Mouse (Mus musculus) embryo, embryonic 11 days (tissue): Measurements from ENCODE around the gene Lars2.

ENCODE experiments used
- DNase-seq: peaks from one replicate; pipeline ENCODE4 v3.0.0-alpha.2; 2015

The Lars2 gene

DNA sequence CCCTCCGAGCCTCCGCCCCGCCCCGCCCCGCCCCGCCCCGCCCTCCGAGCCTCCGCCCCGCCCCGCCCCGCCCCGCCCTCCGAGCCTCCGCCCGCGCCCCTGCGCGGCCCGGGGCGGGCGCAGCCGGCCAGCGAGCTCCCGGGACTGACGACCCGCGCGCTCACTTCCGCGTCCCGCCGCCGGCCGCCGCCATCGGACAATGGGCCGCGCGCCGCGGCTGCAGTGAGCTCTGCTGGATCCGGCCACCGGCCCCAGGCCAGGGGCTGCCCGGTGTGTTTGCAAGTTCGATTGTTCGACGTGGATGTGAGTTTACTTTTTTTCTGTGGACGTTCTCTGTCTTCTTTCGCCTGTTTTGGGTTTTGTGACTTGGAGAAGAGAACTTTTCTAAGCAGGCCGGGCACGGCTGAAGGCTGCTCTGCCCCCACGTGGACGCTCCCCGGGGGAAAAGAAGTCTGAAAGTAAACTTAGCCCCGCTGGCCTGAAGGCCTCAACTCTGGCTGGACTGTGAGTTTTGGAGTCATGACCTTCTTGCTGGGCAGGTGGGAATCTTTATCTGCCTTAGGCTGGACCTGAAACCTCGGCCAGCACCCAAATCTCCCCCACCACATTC, 112.0 kb downstream of the Lars2 start, which contains the start of gene Limd1:
Limd1 (plus strand) TSS at position 121 of the 610 bp plus-strand sequence.
- DNase-seq: peak; percentile 87

GRCm38 (mm10) chr9:123479196-123479669, 112.5 kb downstream of the Lars2 start:
- DNase-seq: peak; percentile 20

GRCm38 (mm10) chr9:123479876-123480252, 113.1 kb downstream of the Lars2 start:
- no peak for DNase-seq

GRCm38 (mm10) chr9:123480253-123480921, 113.7 kb downstream of the Lars2 start:
- no peak for DNase-seq

GRCm38 (mm10) chr9:123481136-123481535, 114.4 kb downstream of the Lars2 start:
- no peak for DNase-seq

DNA sequence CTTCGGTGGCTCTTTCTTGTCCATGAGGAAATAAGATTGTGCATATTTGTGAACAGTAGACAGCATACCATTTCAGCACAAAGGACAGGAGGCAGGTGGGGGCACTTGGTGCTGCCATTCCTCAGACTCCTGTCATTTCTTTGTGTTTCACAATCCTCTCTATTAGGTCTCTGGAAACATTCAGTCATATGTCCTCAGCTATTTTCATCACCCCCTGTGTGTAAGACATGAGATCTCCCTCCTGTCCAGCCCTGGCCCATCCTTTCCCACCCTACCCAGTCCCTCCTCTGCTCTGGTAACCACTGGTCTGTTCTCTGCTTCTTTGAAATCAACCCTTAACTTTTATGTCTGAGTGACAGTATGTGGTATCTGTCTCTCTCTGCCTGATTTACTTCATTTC, 116.9 kb downstream of the Lars2 start:
- no peak for DNase-seq

DNA sequence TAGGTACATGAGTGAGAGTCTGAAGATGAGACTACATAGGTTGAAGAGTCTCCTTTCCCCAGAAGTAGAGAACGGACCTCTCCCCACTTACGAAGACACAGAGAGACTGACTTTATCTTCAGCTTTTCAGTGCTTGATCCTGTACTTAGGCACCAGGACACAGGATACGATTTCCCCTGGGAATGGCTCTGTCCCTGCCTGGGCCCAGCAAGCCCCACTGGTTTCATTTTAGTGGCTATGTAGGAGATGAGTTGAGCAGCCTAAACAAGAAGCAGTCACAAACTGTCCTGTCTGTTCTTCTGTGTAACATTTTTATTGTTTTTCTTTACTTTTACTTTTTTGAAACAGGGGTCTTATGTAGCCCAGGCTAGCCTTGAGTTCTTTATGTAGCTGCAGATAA, 118.1 kb downstream of the Lars2 start:
- DNase-seq: no peak

DNA sequence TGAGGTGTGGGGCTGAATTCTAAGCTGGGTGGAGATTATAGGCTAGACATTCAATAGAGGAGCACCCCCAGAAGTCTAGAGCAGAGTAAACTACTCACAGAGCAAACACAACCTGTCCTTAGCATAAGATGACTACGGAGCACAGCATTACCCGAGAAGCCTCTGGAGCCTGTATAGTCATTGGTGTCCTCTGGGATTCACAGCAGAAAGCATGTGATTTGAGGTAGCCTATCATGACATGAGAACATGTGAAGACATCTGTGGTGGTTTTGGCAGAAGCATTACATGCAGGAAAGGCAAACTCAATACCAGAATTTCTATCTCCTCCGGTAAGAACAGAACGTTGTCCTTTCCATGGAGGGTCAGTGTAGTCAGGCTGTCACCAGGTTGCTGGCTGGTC, 118.8 kb downstream of the Lars2 start:
- DNase-seq: no peak

- DNase-seq: no peak
Observed at GRCm38 (mm10) chr9:123486635-123487034, 119.9 kb downstream of the Lars2 start.

DNA sequence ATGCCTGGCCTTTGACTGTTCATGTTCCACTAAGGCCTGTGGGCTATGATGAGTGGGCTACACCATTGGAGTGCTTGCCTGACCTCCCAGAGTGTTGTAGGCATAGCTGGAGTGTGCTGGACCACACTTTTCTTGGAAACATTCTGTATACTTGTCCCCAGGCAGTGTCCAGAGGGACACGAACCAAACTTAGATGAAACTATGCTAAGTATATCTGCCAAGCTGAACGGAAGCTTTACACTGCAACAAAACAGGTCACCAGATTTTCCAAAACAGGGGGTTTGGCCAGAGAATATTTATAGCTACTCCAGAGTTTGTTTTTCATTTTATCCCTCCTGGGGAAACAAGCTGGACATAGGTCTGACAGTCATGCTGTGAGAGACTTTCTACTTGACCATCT, 122.3 kb downstream of the Lars2 start:
- no peak for DNase-seq

DNA sequence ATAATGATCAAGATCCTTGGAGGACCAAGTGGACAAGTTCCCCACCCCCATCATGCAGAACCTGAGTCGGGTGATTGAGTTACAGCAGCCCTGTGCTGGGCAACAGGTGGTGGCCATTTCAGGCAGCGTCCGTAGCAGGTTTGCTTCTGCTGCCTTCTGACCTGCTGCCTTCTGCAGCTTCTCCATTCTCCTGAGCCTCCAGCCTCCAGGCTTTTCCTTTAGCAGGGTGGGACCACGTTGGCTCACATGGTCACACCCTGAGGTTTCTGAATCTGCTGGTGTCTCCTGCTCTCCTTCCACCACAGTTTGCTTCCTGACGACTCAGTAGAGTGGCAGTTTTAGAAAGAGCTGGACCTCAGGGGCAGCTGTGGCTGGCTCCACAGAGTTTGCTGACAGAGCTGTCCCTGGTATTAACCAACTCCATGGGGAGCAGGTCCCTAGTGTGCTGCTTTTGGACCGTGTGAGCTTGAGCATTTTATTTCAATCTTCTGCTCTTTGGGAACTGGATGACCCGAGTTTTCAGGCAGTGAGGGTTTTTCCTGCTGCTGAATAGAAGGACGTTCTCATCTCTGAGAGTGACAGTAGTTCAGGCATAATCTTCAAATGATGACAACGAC, 123.1 kb downstream of the Lars2 start:
- no peak for DNase-seq

DNA sequence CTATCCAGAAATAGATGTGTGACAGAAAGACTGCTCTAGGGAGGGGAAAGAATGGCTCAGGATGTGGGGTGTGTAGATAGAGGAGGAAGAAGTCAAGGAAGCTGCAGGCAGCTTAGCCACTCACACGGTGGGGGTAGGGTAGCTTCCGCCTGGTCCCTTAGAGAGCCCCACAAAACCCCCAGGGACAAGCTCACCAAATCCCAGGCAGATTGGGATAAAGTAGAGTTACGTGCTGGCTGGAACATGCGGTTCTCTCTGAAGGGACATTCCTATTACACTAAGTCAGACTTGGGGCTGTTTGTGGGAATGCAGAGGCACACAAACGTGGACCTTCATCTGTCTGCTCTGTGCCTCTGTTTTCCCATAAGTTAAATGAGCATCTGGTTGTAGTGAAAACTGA, 124.2 kb downstream of the Lars2 start:
- no peak for DNase-seq

- no peak for DNase-seq
Observed at GRCm38 (mm10) chr9:123491917-123492585, 125.3 kb downstream of the Lars2 start.

DNA sequence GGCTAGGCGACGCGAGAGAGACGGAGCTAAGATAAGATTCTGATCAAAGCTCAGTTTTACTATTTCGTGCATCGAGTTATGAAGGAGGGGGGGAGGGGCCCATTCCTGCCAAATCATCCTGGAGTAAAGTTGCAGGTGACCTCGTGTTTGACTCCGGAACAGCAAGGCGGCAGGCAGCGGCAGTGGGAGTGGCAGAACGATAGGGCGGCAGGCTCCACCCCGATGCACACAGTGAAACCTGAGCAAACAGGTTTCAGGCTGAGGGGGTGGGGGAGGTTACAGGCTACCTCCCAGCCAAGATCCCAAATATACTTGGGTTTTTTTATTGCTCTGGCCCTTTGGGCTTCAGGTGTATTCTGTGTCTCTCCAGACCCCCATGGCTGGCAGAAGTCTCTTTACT, 129.9 kb downstream of the Lars2 start:
- DNase-seq: peak; percentile 55

- no peak for DNase-seq
Observed at GRCm38 (mm10) chr9:123497906-123498305, 131.2 kb downstream of the Lars2 start.

DNA sequence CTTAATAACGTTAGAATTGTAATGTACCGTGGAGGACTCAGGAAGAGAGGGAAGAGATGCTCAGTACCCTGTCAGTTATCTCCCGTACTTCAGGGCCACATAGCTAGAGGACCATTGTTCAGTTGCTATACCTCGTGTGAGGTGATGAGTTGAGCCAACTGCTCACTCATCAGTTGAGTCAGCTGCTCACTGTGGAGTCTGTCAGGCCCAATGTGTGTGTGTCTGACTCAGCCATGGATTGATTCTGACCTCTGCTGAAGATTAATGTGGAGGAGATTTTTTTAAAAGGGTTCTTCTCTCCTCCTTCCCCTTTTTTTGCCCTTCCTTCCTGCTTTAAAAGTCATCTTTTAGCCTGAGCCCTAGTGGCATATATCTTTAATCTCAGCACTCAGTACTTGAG, 133.8 kb downstream of the Lars2 start:
- no peak for DNase-seq

DNA sequence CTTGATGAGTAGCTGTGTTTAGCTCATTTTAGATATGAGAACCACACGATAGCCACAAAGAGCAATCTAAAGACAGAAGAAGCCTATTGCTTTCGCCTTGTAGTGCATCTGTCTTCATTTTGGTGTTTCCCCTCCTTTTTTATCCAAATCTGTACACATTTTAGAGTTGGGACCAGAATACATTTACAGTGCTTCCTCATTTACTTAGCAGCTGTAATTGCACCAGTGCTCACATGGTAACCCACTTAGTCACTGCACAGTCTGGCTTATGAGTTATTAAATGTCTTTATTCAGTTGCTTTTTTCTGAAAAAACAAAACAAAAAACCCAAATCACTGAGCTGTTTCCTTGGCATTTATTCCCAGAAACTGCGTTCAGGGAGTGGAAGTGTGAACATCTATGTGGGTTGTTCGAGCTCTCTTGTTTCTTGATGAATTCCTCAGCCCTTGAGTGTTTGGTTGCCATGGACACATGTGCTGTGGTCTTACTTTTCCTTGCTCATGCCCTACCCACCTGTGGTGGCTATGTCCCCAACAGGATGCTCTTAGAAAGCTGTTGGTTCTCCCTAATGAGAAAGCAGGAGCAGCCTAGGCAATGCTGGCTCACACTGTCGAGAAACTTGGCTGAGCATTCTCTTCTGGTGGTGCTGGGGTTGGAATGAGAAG, 136.6 kb downstream of the Lars2 start:
- no peak for DNase-seq

DNA sequence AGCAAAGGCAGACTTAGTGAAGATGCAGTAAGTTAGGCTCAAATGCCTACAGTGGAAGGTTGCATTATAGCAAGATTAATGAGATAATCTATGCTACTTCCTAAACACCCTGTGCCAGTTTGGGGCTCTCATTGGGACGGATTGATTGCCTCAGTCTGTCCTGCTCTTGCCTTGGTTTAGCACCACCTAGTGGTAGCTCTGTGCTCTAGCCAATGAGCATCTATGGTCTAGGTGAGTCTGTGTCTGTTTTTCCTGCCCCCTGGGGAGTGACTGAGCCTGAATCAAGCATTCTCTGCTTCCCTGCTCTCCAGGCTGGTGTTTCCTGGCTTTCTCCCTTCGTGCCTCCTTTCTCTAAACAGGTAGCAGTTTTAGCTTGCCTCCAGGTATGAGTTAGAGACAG, 137.6 kb downstream of the Lars2 start:
- DNase-seq: peak; percentile 83

- no peak for DNase-seq
Observed at GRCm38 (mm10) chr9:123505598-123505997, 138.9 kb downstream of the Lars2 start.

DNA sequence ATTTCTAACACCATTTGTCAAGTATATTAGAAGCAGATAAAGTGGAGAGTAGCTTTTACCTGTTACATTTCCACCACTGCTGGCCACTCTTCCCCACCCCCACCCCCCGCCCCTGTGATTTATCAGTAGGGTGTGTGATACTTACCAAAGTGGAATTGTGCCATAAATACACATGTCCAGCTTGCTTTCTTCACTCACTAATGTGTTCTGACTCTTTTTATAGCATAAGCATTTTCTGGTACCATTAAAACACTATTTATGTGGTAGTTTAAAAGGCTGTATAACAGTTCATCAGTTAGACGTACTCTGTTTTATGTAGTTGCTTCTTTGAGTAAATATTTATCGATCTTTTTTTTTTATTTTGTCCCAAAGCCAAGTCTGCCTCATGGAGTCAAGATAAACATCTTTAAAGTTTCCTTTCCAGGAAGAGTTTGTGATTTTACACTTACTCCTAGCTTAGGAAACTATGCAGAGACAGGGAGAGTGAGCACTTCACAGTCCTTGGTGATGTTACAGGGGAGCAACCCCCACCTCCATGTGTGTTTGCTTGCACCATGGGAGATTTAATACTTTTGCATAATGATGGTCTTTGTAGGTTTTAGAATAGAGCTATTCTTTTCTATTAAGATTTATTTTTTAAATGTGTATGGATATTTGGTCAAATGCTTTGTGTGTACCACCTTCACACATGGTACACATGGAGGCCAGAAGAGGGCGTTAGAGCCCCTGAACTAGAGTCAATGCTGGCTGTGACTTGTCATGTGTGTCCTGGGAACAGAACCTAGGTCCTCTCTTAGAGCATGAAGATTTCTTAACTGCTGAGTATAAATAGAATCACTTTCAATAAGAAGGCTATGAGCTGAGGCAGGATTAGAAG, 139.8 kb downstream of the Lars2 start:
- DNase-seq: no peak

- no peak for DNase-seq
Observed at GRCm38 (mm10) chr9:123507380-123507779, 140.7 kb downstream of the Lars2 start.

GRCm38 (mm10) chr9:123508986-123509385, 142.3 kb downstream of the Lars2 start:
- DNase-seq: no peak
